Mouse (Mus musculus) limb, embryonic 14.5 days (tissue): ENCODE results near the gene Slc4a7. TPM values are rescaled to one million over a fixed set of nuclear protein-coding genes. Genes with fewer than 3 reads are reported as not detected.

ENCODE experiments used
- ATAC-seq: fragments of 200-750 bp; cut with Nextera tagmentation; 2 replicates; pipeline ENCODE4 v1.8.0; 2017; ENCODE audit warnings: low read depth, moderate number of reproducible peaks, moderate TSS enrichment; ENCODE audit not compliant: low FRiP score
- DNase-seq: peaks from one replicate; pipeline ENCODE4 v3.0.0-alpha.2; 2015; ENCODE audit warnings: low spot score
- H3K27ac ChIP-seq: fragments of 300-500 bp; sonication (generic); replicated peaks from 2 replicates; pipeline ENCODE4 v1.5.1; 2014; ENCODE audit warnings: low read depth, mild to moderate bottlenecking, low read length, moderate library complexity, mixed read lengths
- H3K27me3 ChIP-seq: fragments of 300-500 bp; sonication (generic); 2 replicates; pipeline ENCODE4 v1.6.1; 2014; ENCODE audit warnings: low read length, mixed read lengths; ENCODE audit not compliant: control insufficient read depth, insufficient read depth
- H3K36me3 ChIP-seq: fragments of 300-500 bp; sonication (generic); 2 replicates; pipeline ENCODE4 v1.6.1; 2014; ENCODE audit warnings: mild to moderate bottlenecking, low read length, moderate library complexity, mixed read lengths; ENCODE audit not compliant: control insufficient read depth, insufficient read depth
- H3K4me1 ChIP-seq: fragments of 300-500 bp; sonication (generic); 2 replicates; pipeline ENCODE4 v1.6.1; 2014; ENCODE audit warnings: antibody characterized with exemption, low read length, mixed read lengths; ENCODE audit not compliant: control insufficient read depth, insufficient read depth
- H3K4me2 ChIP-seq: fragments of 300-500 bp; sonication (generic); replicated peaks from 2 replicates; pipeline ENCODE4 v1.6.1; 2014; ENCODE audit warnings: low read depth, mild to moderate bottlenecking, low read length, moderate library complexity; ENCODE audit not compliant: severe bottlenecking
- H3K4me3 ChIP-seq: fragments of 300-500 bp; sonication (generic); replicated peaks from 2 replicates; pipeline ENCODE4 v1.5.1; 2014; ENCODE audit warnings: low read length
- H3K9ac ChIP-seq: fragments of 300-500 bp; sonication (generic); 2 replicates; pipeline ENCODE4 v1.6.1; 2014; ENCODE audit warnings: mild to moderate bottlenecking, low read depth, low read length, moderate library complexity; ENCODE audit not compliant: severe bottlenecking
- H3K9me3 ChIP-seq: fragments of 300-500 bp; sonication (generic); 2 replicates; pipeline ENCODE4 v1.6.1; 2016; ENCODE audit warnings: low read length; ENCODE audit not compliant: control insufficient read depth
- POLR2A ChIP-seq: fragments of 200-500 bp; IDR thresholded peaks from 2 replicates; pipeline ENCODE4 v1.8.0; 2012; ENCODE audit warnings: inconsistent platforms, mild to moderate bottlenecking, moderate library complexity, borderline replicate concordance; ENCODE audit not compliant: insufficient read depth, insufficient read length; ENCODE audit errors: extremely low read depth
- whole genome bisulfite sequencing: fragments of 180-500 bp; shearing (Covaris S2); extraction: QIAGEN DNeasy Blood & Tissue Kit; methylation state at CpG from one replicate; pipeline ENCODE4 v1.1.7; 2014; 5-methylcytosine and 5-hydroxymethylcytosine counted together
- polyA plus RNA-seq, 2 experiments: library from polyadenylated mRNA; depleted of rRNA in 1 of 2; stranded (reverse) in 1 of 2; unstranded in 1 of 2; fragments of >200 nt; fragmentation: Nextera tagmentation in 1 of 2; extraction: Ambion mirVana in 1 of 2; gene quantifications; 2 replicates each; pipeline versions ENCODE4 v1.2.1 to v1.2.3; 2012 to 2014

The Slc4a7 gene
- polyA plus RNA-seq, 2 experiments, result 11.7 to 13.8 TPM

DNA sequence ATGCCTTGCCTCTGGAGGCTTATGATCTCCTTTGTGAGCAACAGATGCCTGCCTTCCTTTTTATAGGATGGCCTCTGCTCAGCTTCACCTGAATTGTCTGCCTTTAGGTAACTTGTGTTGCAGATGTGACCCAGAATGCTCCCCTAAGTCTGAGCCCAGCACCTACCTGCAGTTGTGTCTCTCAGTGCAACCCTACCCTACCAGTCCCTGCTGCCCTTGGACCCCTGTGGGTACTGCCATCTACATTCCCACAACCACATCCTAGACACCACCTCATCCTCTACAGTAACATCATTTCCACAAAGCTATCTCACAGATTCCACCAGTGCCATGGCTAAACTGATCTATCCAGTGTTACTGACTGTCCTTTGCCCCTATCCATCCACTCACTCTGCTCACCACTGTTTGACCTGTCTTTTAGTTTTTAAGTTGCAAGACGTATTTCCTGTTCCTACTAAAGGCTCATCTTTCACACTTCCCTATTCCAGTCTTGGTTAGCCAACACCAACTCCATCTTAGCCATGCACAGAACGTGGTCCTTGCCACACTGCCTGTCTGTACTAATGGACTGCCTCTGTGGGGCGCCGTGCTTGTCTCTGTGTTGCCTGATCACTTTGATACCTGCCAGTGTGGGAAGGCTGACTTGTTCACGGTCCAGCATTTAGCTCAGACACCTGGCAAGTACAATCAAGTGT is 102.6 kb downstream of the Slc4a7 start:
- Histone ChIP-seq H3K27me3 (no peaks in the 10 kb centered on the region), H3K27ac (no peak overlapping the region), H3K4me1 (peaks cover 2% of the 10 kb centered on the region; the same call in 1 of the 2 replicates), H3K36me3 (0 out of 2 replicates have a peak, but pooled peaks cover 8% of the 10 kb centered on the region), H3K4me2 (no peak overlapping the region), H3K9me3 (no peaks in the 10 kb centered on the region), H3K9ac (no peak overlapping the region), H3K4me3 (no peak overlapping the region)
- 62% methylated on average over 5 of the region's 5 CpGs for WGBS
- ATAC-seq (no peak; the same call in 1 of the 2 replicates), DNase-seq (no peak)
- TF ChIP-seq POLR2A, result no peak

DNA sequence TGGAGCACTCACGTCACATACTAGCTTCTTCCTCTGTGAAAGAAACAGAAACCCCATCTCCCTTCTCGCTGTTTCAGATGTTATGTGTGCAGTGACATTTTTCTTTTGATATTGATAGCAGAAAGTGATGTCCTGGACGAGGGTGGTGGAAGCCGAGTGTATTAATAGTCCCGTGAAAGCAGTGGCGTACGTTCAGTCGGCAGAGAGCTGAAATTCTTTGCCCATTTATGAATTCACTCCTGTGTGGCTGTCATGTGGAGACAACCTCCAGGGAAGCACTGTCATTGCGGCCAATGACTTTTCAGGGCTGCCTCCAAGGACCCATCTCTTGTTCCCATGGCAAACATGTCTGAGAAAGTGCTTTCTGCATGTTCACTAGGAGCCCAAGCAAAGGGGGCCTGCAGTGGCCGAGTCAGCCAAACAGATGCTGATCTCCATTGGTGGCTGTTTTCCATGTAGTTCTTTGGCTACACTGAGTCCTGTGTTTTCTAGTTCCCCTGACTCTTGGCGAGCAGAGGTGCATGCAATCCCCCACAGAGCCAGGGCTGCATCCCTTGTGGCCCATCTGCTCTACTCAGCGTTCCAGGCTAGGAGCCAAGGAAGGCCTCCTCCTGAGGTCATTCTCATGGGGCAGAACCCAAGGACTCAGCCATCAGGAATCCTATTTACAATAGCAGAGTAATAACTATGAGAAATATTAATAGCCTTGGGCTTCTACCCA is 130.6 kb downstream of the Slc4a7 start:
- Histone ChIP-seq H3K27ac (peak overlapping the region; percentile 61; the same call in 1 of the 2 replicates), H3K9ac (no peak overlapping the region), H3K36me3 (no peaks in the 10 kb centered on the region), H3K27me3 (no peaks in the 10 kb centered on the region), H3K4me1 (no peaks in the 10 kb centered on the region), H3K9me3 (no peaks in the 10 kb centered on the region), H3K4me2 (no peak overlapping the region), H3K4me3 (no peak overlapping the region)
- WGBS, result 73% methylated on average over 12 of the region's 12 CpGs
- no peak for TF ChIP-seq POLR2A
- no peak; the same call in 1 of the 2 replicates for ATAC-seq
- DNase-seq, result peak; percentile 36

DNA sequence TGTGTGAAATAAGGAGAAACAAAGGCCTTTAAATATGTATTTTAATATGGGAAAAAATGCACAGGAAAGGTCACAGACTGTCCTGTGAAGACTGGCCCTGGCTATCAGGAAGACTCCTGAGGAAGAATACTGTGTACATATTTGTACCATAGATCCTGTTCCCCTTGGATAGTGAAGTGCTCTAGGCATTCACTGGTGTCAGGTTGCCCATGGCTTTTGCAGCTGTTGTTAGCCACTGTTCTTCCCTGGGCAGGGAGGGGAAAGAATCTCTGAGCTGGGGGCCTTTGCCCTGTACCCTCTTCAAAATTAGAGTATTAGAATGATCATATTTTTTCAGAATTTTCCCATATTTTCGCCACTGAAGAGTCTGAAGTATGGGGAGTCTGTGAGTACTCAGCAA is 131.4 kb downstream of the Slc4a7 start:
- no peak overlapping the region for H3K9ac ChIP-seq
- H3K4me1 ChIP-seq, result no peaks in the 10 kb centered on the region
- no peak overlapping the region for H3K4me2 ChIP-seq
- H3K9me3 ChIP-seq, result no peaks in the 10 kb centered on the region
- peak; percentile 60 for ATAC-seq
- DNase-seq, result no peak
- H3K36me3 ChIP-seq, result no peaks in the 10 kb centered on the region
- no peaks in the 10 kb centered on the region for H3K27me3 ChIP-seq
- H3K4me3 ChIP-seq, result no peak overlapping the region
- TF ChIP-seq POLR2A, result no peak
- no peak overlapping the region for H3K27ac ChIP-seq
- 80% methylated on average over 1 of the region's 1 CpGs for WGBS

DNA sequence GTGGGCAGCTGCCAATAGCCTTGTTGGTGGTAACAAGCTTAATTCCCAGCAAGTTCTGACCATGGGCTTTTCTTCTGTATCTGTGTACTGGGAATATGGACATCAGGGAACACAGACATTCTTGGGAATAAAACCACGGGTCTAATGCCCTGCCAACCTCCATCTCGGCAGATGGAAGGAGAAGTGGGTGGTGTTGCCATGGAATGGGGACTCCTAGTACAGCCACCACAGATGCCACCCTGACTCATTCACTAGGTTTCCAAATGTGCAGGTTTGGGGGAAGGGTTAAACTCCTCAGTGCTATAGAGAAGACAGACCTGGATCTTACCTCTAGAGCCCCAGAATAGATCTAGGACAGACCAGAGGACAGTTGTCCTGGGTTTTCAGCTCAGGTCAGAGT is 132.2 kb downstream of the Slc4a7 start:
- DNase-seq (no peak), ATAC-seq (no peak)
- 90% methylated on average over 2 of the region's 2 CpGs for WGBS
- no peak overlapping the region for H3K4me3 ChIP-seq
- no peak overlapping the region for H3K27ac ChIP-seq
- no peak for TF ChIP-seq POLR2A
- no peak overlapping the region for H3K4me2 ChIP-seq
- no peaks in the 10 kb centered on the region for H3K9me3 ChIP-seq
- H3K4me1 ChIP-seq, result no peaks in the 10 kb centered on the region
- H3K27me3 ChIP-seq, result no peaks in the 10 kb centered on the region
- H3K9ac ChIP-seq, result no peak overlapping the region
- no peaks in the 10 kb centered on the region for H3K36me3 ChIP-seq

DNA sequence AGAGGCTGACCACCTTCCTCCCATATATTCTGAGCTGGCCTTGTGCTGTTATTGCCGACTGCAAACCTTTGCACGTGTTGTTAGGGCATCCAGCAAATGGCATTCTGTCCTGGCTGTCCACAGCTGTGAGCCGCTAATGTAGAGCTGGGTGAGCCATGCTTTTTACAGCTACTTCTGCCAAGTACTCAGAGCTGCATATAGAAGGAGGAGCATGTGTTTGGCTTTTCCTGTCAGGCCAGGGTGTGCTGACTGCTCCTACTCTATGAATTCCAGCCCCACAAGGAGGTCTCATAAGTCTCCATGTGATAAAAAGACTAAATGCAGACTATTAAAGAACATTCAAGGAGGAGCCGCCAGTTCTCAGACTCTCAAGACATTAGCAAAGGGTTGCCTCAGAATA is 135.5 kb downstream of the Slc4a7 start:
- Histone ChIP-seq H3K27me3 (no peaks in the 10 kb centered on the region), H3K4me3 (no peak overlapping the region), H3K9me3 (no peaks in the 10 kb centered on the region), H3K4me1 (no peaks in the 10 kb centered on the region), H3K4me2 (no peak overlapping the region), H3K9ac (no peak overlapping the region), H3K27ac (no peak overlapping the region), H3K36me3 (no peaks in the 10 kb centered on the region)
- no peak for ATAC-seq
- WGBS, result 57% methylated on average over 4 of the region's 4 CpGs
- TF ChIP-seq POLR2A, result no peak
- DNase-seq, result no peak
